Mouse (Mus musculus): ENCODE results near the gene Ptprs.

Ptprs gene

GRCm38 (mm10) chr17:56467456-56467884, 8.8 kb downstream of the Ptprs start:
- no peak for DNase-seq (ENCODE audit: low read depth, low spot score)

GRCm38 (mm10) chr17:56466747-56467146, 9.5 kb downstream of the Ptprs start:
- DNase-seq (ENCODE audit: low read depth, low spot score): no peak

GRCm38 (mm10) chr17:56464817-56465216, 11.5 kb downstream of the Ptprs start:
- DNase-seq (ENCODE audit: low read depth, low spot score): no peak

GRCm38 (mm10) chr17:56464345-56464744, 11.9 kb downstream of the Ptprs start:
- no peak for DNase-seq (ENCODE audit: low read depth, low spot score)

- no peak for DNase-seq (ENCODE audit: low read depth, low spot score)
These were observed 12.8 kb downstream of the Ptprs start for GRCm38 (mm10) chr17:56463500-56463899.

GRCm38 (mm10) chr17:56462835-56463455, 13.3 kb downstream of the Ptprs start:
- DNase-seq (ENCODE audit: low read depth, low spot score): no peak

GRCm38 (mm10) chr17:56461771-56462743, 14.2 kb downstream of the Ptprs start:
- DNase-seq (ENCODE audit: low read depth, low spot score): peak; percentile 99

- DNase-seq (ENCODE audit: low read depth, low spot score): no peak
These were observed 15.4 kb downstream of the Ptprs start for GRCm38 (mm10) chr17:56460876-56461275.

GRCm38 (mm10) chr17:56457442-56457841, 18.8 kb downstream of the Ptprs start:
- no peak for DNase-seq (ENCODE audit: low read depth, low spot score)

GRCm38 (mm10) chr17:56456353-56456752, 19.9 kb downstream of the Ptprs start:
- DNase-seq (ENCODE audit: low read depth, low spot score): no peak

- no peak for DNase-seq (ENCODE audit: low read depth, low spot score)
These were observed 22.6 kb downstream of the Ptprs start for GRCm38 (mm10) chr17:56453689-56454088.

- peak; percentile 84 for DNase-seq (ENCODE audit: low read depth, low spot score)
These were observed 23.0 kb downstream of the Ptprs start for GRCm38 (mm10) chr17:56453251-56453650.

- no peak for DNase-seq (ENCODE audit: low read depth, low spot score)
These were observed 28.6 kb downstream of the Ptprs start for GRCm38 (mm10) chr17:56447716-56448115.

- DNase-seq (ENCODE audit: low read depth, low spot score): no peak
These were observed 30.9 kb downstream of the Ptprs start for GRCm38 (mm10) chr17:56445397-56445796.

- no peak for DNase-seq (ENCODE audit: low read depth, low spot score)
These were observed 31.5 kb downstream of the Ptprs start for GRCm38 (mm10) chr17:56444771-56445170.

- DNase-seq (ENCODE audit: low read depth, low spot score): no peak
These were observed 32.9 kb downstream of the Ptprs start for GRCm38 (mm10) chr17:56443341-56443795.

- no peak for DNase-seq (ENCODE audit: low read depth, low spot score)
These were observed 34.0 kb downstream of the Ptprs start for GRCm38 (mm10) chr17:56442316-56442715.

- no peak for DNase-seq (ENCODE audit: low read depth, low spot score)
These were observed 36.4 kb downstream of the Ptprs start for GRCm38 (mm10) chr17:56439731-56440460.

- DNase-seq (ENCODE audit: low read depth, low spot score): no peak
These were observed 44.7 kb downstream of the Ptprs start for GRCm38 (mm10) chr17:56431582-56431981.

GRCm38 (mm10) chr17:56427857-56428256, 48.4 kb downstream of the Ptprs start:
- no peak for DNase-seq (ENCODE audit: low read depth, low spot score)

GRCm38 (mm10) chr17:56425941-56426340, 50.3 kb downstream of the Ptprs start:
- no peak for DNase-seq (ENCODE audit: low read depth, low spot score)

- peak; percentile 34 for DNase-seq (ENCODE audit: low read depth, low spot score)
These were observed 50.7 kb downstream of the Ptprs start for GRCm38 (mm10) chr17:56425584-56425914.
